Mouse (Mus musculus) heart, postnatal 36 days (tissue): Measurements from ENCODE around the gene Dcun1d4. TPM values are rescaled to one million over a fixed set of nuclear protein-coding genes. Genes with fewer than 3 reads are reported as not detected.

Experiments used
- DNase-seq, 2 experiments: peaks; one replicate each; pipeline ENCODE4 v3.0.0; 2021 to 2022
- intact Hi-C: fragments of 180-260 bp; cut with DNase I; formaldehyde crosslinking; loops from one replicate; pipeline ENCODE4 v1.15.1; 2025
- total RNA-seq, 2 experiments: library from RNA; stranded (reverse); gene quantifications; 2 replicates each; pipeline ENCODE4 v1.2.3; 2021

The Dcun1d4 gene
- total RNA-seq, 2 experiments from 2014 or later, result 14.7 to 18.2 TPM

DNA sequence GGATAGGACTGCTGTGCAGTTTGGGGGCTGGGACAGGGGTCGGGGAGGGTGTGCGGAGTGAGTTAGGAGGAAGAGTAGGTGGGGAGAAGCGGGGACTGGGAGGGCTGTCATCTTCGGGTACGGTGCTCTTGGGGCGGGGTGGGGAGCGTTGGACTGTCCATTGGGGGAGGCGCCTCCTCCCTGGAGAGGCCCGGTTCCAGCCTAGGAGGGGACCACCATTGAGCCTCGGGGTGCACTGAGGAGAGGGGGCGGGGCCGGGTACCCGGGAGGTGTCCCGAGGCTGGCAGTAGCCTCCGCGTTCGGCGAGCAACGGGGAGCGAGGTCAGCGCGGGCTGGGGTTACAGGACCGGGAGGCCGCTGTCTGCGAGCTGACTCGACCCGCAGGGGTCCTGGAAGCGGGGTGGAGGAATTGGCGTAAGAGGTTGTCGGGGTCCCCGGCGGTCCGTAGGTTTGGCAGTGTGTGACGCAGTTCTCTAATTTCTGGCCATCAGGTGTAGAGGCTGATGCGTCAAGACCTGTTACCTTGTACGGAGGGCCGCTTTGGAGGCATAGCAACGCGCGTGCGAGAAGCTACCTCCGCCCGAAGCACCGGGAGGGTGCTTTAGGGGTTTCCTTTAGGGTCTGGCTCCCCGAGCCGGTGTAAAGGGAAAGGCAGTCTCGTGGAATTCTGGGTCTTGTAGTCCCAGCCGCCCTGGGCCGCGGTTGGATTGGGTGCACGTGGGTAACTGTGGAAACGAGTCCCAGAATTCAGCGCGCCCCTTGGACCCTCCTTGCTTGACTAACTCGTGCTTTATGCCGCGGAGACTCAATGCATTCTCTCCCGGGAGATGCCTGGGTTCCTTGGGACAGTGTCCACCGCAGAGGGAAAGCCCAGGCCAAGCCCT, 11.3 kb downstream of the Dcun1d4 start:
- intact Hi-C loops, result loop anchor here (5.0 to 10.0 kb wide), 4 partner anchors 45 to 573 kb away; partner anchors contain the start of genes Ociad1, Sgcb and Usp46
- DNase-seq, result peak; percentile 84 to 85

- intact Hi-C loops, result loop anchor here (10.0 kb wide), 2 partner anchors 203 to 567 kb away; partner anchors contain the start of genes Ociad1 and Usp46
- DNase-seq, result no peak
Observed at GRCm38 (mm10) chr5:73497401-73497800, 16.6 kb downstream of the Dcun1d4 start.

DNA sequence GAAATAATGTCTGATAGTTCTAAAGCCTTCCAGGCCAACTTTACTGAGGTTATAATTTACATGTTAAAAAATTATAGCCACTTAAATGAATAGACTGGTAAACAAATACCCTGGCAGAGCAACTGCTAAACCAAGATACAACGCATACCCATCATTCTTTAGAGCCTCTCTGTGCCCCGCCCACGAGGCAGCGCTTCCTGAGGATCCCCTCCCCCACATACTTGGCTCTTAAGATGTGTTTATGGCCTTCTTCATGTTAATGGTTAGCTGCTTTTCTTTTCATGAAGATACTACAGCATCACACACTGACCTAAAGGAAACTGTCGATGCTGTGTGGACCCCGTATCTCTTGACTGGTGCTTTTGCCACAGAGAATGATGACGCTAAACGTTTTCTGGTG, 17.8 kb downstream of the Dcun1d4 start:
- DNase-seq, result no peak
- intact Hi-C loops, result loop anchor here (10.0 kb wide), 2 partner anchors 204 to 566 kb away; partner anchors contain the start of genes Ociad1 and Usp46

- intact Hi-C loops, result no loop called here
- DNase-seq, result no peak
Observed at GRCm38 (mm10) chr5:73500867-73501440, 20.2 kb downstream of the Dcun1d4 start.

DNA sequence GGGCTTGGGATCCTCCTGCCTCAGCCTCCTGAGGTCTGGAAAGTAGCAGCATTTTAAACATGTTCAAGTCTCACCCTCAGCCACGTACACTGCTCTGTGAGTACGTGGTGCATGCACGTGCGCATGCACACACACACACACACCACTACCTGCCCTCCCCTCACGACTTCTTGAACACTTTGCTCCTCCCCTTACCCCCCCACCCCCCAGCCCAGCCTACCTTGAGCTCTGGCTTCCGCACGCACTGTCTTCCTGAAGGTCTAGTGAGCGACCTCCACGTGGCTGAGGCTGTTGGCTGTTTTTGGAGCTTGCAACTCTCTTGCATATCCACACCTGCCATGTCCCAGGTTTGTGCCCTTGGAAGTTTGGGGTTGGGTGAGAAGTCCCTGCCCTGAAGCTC, 21.6 kb downstream of the Dcun1d4 start:
- intact Hi-C loops, result no loop called here
- no peak for DNase-seq

DNA sequence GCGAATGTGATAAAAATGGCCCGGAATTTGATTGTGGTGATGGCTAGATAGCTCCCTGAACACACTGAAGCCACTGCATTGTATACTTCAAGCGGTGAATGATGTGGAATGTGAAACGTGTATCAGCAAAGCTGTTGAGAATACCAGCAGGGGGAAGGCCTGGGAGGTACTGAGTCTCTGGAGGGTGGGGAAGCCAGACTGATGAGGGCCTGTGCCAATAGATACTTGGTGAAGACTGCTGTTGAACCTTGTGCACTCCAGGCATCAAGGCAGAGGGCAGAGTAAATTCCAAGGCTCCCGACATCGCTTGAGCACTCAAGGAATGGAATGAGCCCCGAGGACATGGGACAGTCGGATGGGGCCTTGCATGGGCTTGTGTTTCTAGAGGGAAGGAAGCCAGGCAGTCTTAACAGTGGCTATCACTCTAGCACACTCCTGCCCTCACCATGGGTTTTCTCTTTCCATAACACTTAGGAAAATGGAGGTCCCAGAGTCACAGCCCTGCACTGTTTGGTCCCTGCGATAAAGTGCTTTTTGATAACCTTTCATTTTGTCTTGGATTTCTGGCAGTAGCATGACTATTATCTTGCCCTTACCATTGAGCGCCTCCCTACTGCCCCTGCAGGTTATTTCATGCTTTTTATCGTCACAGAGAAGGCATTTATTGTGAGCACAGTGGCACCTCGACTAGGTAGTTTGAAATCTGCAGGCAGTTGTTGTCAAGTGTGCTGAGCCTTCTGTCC, 22.4 kb downstream of the Dcun1d4 start:
- intact Hi-C loops, result no loop called here

DNA sequence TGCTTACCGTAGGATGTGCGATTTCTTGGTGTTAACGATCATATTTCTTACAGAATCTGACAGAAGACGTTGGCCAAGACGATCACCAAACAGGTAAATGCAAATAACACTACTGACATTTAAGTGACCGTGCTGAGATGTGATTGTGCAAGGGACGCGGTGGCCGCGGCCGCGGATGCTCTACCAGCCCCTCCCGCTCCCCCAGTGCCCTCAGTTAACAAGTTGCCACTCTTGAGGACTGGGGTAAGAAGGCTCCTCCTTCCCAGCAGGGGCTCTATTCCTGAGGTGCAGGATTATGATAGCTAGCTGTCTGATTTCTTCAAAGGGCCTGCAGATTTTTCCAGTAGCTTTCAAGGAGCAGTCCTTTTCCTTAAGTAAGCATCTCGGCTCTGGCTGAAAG, 30.3 kb downstream of the Dcun1d4 start:
- no peak for DNase-seq
- intact Hi-C loops, result no loop called here

More for the DNA sequence above, 22.4 kb downstream of the Dcun1d4 start:
- no peak for DNase-seq

- intact Hi-C loops, result no loop called here
- DNase-seq, result no peak
Observed at GRCm38 (mm10) chr5:73512241-73512640, 31.4 kb downstream of the Dcun1d4 start.

GRCm38 (mm10) chr5:73512661-73513060, 31.9 kb downstream of the Dcun1d4 start:
- intact Hi-C loops, result no loop called here
- no peak for DNase-seq

DNA sequence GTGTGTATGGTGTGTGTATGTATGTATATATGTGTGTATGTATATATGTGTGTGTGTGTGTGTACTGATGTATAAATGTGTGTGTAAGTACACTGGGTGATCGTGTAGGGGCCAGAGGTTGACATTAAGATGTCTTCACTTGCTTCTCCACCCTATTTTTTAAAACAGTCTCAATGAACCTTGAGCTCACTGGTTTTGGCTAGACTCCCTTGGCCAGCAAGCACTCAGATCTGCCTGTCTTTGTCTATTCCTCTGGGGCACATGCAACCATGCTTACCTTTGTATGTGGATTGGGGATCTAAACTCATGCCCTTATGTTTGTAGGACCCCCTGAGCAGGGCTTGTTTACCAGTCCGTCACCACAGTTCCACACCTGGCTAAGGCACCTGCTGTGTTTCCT, 33.4 kb downstream of the Dcun1d4 start:
- DNase-seq, result no peak
- intact Hi-C loops, result no loop called here

- intact Hi-C loops, result no loop called here
Observed at GRCm38 (mm10) chr5:73517299-73517698, 36.5 kb downstream of the Dcun1d4 start.

GRCm38 (mm10) chr5:73518424-73519211, 37.8 kb downstream of the Dcun1d4 start:
- no peak for DNase-seq
- intact Hi-C loops, result no loop called here

More at GRCm38 (mm10) chr5:73517299-73517698, 36.5 kb downstream of the Dcun1d4 start:
- no peak for DNase-seq

GRCm38 (mm10) chr5:73520787-73521186, 40.0 kb downstream of the Dcun1d4 start:
- no peak for DNase-seq
- intact Hi-C loops, result no loop called here

GRCm38 (mm10) chr5:73523227-73523626, 42.4 kb downstream of the Dcun1d4 start:
- intact Hi-C loops, result no loop called here
- no peak for DNase-seq

- intact Hi-C loops, result no loop called here
- DNase-seq, result no peak
Observed at GRCm38 (mm10) chr5:73524300-73525000, 43.6 kb downstream of the Dcun1d4 start.

DNA sequence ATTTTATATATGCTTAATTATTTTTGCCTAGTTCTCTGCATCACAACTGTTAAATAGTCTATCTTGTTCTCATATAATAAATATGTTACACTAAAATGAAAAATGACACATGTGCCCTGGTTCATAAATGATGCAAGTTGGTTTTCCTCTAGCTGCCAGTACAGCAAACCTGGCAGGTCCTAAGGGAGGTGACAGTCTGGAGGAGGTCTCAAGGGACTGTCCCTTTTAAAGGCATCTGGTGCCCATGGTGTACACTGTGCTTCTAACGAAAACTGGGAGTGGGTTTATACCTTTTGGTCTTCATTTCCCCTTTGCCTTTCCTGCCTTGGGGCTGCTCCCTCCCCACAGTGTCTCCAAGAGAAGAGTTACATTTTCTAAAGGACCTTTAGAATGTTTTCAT, 51.4 kb downstream of the Dcun1d4 start:
- DNase-seq, result no peak
- intact Hi-C loops, result no loop called here

DNA sequence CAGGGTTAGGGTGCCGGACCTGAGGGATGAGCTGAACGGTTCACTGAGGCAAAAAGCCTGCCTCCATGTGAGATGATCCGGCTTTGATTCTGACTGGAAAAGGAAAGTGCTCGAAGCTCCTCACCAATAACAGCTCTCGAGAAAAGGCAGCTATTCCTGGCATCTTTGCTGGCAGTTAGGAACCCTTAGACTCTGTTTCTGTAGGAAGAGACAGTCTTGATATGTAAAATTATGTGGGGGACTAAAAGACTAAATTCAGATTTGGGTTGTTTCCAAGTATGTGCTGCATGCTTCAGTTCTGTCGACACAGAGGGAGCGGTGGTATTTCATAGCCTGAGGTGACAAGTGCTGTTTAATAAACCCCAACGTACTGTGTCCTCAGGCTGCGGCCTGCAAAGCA, 52.1 kb downstream of the Dcun1d4 start:
- no peak for DNase-seq
- intact Hi-C loops, result no loop called here

GRCm38 (mm10) chr5:73537669-73538068, 56.9 kb downstream of the Dcun1d4 start:
- DNase-seq, result no peak
- intact Hi-C loops, result loop anchor here (5.0 kb wide), 1 partner anchor 45 kb away; no protein-coding TSS in a partner anchor

DNA sequence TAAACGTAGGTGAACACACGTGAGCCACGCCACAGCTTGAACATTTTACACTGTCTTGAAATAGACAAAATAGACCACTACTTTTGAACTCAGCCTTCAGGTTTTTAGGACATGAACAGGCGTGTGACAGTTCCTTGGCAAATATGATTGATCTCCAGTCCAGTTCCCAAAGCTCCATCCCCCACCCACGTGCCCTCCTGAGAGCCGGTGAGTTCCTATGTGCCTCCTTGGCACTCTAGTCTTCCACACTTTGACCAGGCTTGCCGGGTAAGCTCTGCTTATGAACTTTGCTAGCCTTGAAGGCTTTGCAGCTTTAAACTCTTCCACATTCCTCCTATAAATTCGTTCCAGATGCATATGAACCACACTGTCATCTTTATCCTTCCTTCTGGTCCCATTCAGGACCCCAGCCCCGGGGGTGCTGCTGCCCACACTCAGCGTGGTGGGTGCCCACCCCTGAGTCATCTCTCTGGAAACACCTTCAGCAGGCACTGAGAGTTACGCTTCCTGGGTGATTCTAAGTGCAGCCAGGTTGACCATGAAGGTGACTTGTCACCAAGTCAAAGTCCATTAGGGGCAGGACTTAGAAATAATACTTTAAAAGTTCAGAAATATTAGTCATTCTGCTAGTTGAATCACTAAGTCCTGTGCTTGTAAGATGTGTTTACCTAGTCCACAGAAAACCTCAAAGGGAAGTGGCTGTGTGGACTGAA, 57.9 kb downstream of the Dcun1d4 start:
- DNase-seq, result no peak
- intact Hi-C loops, result loop anchor here (5.0 kb wide), 1 partner anchor 46 kb away; no protein-coding TSS in a partner anchor
